Mouse (Mus musculus) kidney, embryonic 14.5 days (tissue): ENCODE measurements at regions not wholly inside any gene's neighbourhood (a gene's known extent, or its start where the extent isn't known, plus 50 kb on each side); places are given as distances from the start of the nearest gene placed in this dataset.

ENCODE experiments used
- ATAC-seq: fragments of 200-750 bp; cut with Nextera tagmentation; 2 replicates; pipeline ENCODE4 v1.8.0; 2017; ENCODE audit warnings: moderate number of reproducible peaks, mild to moderate bottlenecking, moderate TSS enrichment, moderate library complexity; ENCODE audit not compliant: low FRiP score, low TSS enrichment
- H3K27ac ChIP-seq: fragments of 300-500 bp; sonication (generic); 2 replicates; pipeline ENCODE4 v1.5.1; 2014; ENCODE audit warnings: low read depth, mild to moderate bottlenecking, low read length, moderate library complexity, mixed read lengths
- H3K27me3 ChIP-seq: fragments of 300-500 bp; sonication (generic); 2 replicates; pipeline ENCODE4 v1.6.1; 2014; ENCODE audit warnings: mild to moderate bottlenecking, low read length; ENCODE audit not compliant: control insufficient read depth, insufficient read depth
- H3K36me3 ChIP-seq: fragments of 300-500 bp; sonication (generic); 2 replicates; pipeline ENCODE4 v1.6.1; 2014; ENCODE audit warnings: low read length, mixed read lengths; ENCODE audit not compliant: control insufficient read depth, insufficient read depth
- H3K4me1 ChIP-seq: fragments of 300-500 bp; sonication (generic); 2 replicates; pipeline ENCODE4 v1.6.1; 2014; ENCODE audit warnings: low read length, mixed read lengths; ENCODE audit not compliant: control insufficient read depth, insufficient read depth
- H3K4me2 ChIP-seq: fragments of 300-500 bp; sonication (generic); replicated peaks from 2 replicates; pipeline ENCODE4 v1.6.1; 2014; ENCODE audit warnings: low read depth, mild to moderate bottlenecking, low read length
- H3K4me3 ChIP-seq: fragments of 300-500 bp; sonication (generic); 2 replicates; pipeline ENCODE4 v1.5.1; 2014; ENCODE audit warnings: mild to moderate bottlenecking, low read length
- H3K9ac ChIP-seq: fragments of 300-500 bp; sonication (generic); 2 replicates; pipeline ENCODE4 v1.6.1; 2014; ENCODE audit warnings: low read depth, mild to moderate bottlenecking, low read length, moderate library complexity
- H3K9me3 ChIP-seq: fragments of 300-500 bp; sonication (generic); 2 replicates; pipeline ENCODE4 v1.6.1; 2016; ENCODE audit warnings: low read length; ENCODE audit not compliant: control insufficient read depth
- WGBS: fragments of 180-500 bp; shearing (Covaris S2); extraction: QIAGEN DNeasy Blood & Tissue Kit; methylation state at CpG from one replicate; pipeline ENCODE4 v1.1.7; 2014; 5-methylcytosine and 5-hydroxymethylcytosine counted together

- H3K9me3 ChIP-seq: no peaks in the 10 kb centered on the region
- WGBS: 71% methylated on average over 7 of the region's 7 CpGs
- H3K9ac ChIP-seq: no peak overlapping the region
- H3K4me1 ChIP-seq: no peaks in the 10 kb centered on the region
- no peaks in the 10 kb centered on the region for H3K36me3 ChIP-seq
- H3K27me3 ChIP-seq: no peaks in the 10 kb centered on the region
- no peak overlapping the region for H3K4me3 ChIP-seq
- no peak overlapping the region for H3K4me2 ChIP-seq
- H3K27ac ChIP-seq: no peak overlapping the region
- ATAC-seq: no peak
Observed at GRCm38 (mm10) chr17:59429189-59429588, 416.0 kb upstream of the Nudt12 start.

- no peaks in the 10 kb centered on the region for H3K36me3 ChIP-seq
- no peak overlapping the region for H3K9ac ChIP-seq
- H3K27me3 ChIP-seq: no peaks in the 10 kb centered on the region
- no peak overlapping the region for H3K27ac ChIP-seq
- peak overlapping the region; percentile 2; the same call in 1 of the 2 replicates for H3K4me3 ChIP-seq
- ATAC-seq: no peak
- H3K9me3 ChIP-seq: no peaks in the 10 kb centered on the region
- peak overlapping the region; percentile 31 for H3K4me2 ChIP-seq
- WGBS: 36% methylated on average over 14 of the region's 14 CpGs
- no peaks in the 10 kb centered on the region for H3K4me1 ChIP-seq
Observed at GRCm38 (mm10) chr17:59421489-59421888, 408.3 kb upstream of the Nudt12 start.

GRCm38 (mm10) chr17:59409315-59409714, 396.1 kb upstream of the Nudt12 start:
- H3K4me2 ChIP-seq: no peak overlapping the region
- WGBS: 85% methylated on average over 2 of the region's 2 CpGs
- H3K9ac ChIP-seq: no peak overlapping the region
- H3K4me1 ChIP-seq: no peaks in the 10 kb centered on the region
- no peaks in the 10 kb centered on the region for H3K9me3 ChIP-seq
- H3K36me3 ChIP-seq: no peaks in the 10 kb centered on the region
- no peak overlapping the region for H3K4me3 ChIP-seq
- H3K27me3 ChIP-seq: no peaks in the 10 kb centered on the region
- ATAC-seq: no peak
- no peak overlapping the region for H3K27ac ChIP-seq

GRCm38 (mm10) chr17:59404525-59404924, 391.4 kb upstream of the Nudt12 start:
- no peak for ATAC-seq
- Histone ChIP-seq H3K4me3 (no peak overlapping the region), H3K4me1 (no peaks in the 10 kb centered on the region), H3K9me3 (no peaks in the 10 kb centered on the region), H3K27ac (no peak overlapping the region), H3K9ac (no peak overlapping the region), H3K36me3 (no peaks in the 10 kb centered on the region), H3K4me2 (no peak overlapping the region), H3K27me3 (no peaks in the 10 kb centered on the region)
- WGBS: 76% methylated on average over 1 of the region's 1 CpGs

- no peaks in the 10 kb centered on the region for H3K27me3 ChIP-seq
- no peak overlapping the region for H3K27ac ChIP-seq
- H3K36me3 ChIP-seq: no peaks in the 10 kb centered on the region
- H3K9ac ChIP-seq: no peak overlapping the region
- no peaks in the 10 kb centered on the region for H3K4me1 ChIP-seq
- no peaks in the 10 kb centered on the region for H3K9me3 ChIP-seq
- H3K4me3 ChIP-seq: no peak overlapping the region
- 91% methylated on average over 3 of the region's 3 CpGs for WGBS
- H3K4me2 ChIP-seq: no peak overlapping the region
- no peak for ATAC-seq
Observed at GRCm38 (mm10) chr17:59397404-59397803, 384.2 kb upstream of the Nudt12 start.

GRCm38 (mm10) chr17:59383107-59383438, 369.9 kb upstream of the Nudt12 start:
- WGBS: 90% methylated on average over 5 of the region's 5 CpGs
- Histone ChIP-seq H3K36me3 (no peaks in the 10 kb centered on the region), H3K27ac (no peak overlapping the region), H3K4me3 (no peak overlapping the region), H3K27me3 (no peaks in the 10 kb centered on the region), H3K4me1 (no peaks in the 10 kb centered on the region), H3K4me2 (no peak overlapping the region), H3K9me3 (no peaks in the 10 kb centered on the region), H3K9ac (no peak overlapping the region)
- ATAC-seq: no peak

- ATAC-seq: no peak
Observed at GRCm38 (mm10) chr17:59382225-59383106, 369.3 kb upstream of the Nudt12 start.

GRCm38 (mm10) chr17:59373505-59374106, 360.4 kb upstream of the Nudt12 start:
- H3K27ac ChIP-seq: no peak overlapping the region

More at GRCm38 (mm10) chr17:59382225-59383106, 369.3 kb upstream of the Nudt12 start:
- H3K27ac ChIP-seq: no peak overlapping the region
- no peaks in the 10 kb centered on the region for H3K9me3 ChIP-seq
- WGBS: 62% methylated on average over 7 of the region's 7 CpGs
- H3K36me3 ChIP-seq: no peaks in the 10 kb centered on the region
- no peaks in the 10 kb centered on the region for H3K27me3 ChIP-seq
- no peaks in the 10 kb centered on the region for H3K4me1 ChIP-seq
- H3K4me3 ChIP-seq: no peak overlapping the region
- no peak overlapping the region for H3K4me2 ChIP-seq
- H3K9ac ChIP-seq: no peak overlapping the region

More at GRCm38 (mm10) chr17:59373505-59374106, 360.4 kb upstream of the Nudt12 start:
- no peak for ATAC-seq
- no peaks in the 10 kb centered on the region for H3K9me3 ChIP-seq
- WGBS: 24% methylated on average over 7 of the region's 7 CpGs
- H3K36me3 ChIP-seq: no peaks in the 10 kb centered on the region
- no peak overlapping the region for H3K4me3 ChIP-seq
- H3K4me1 ChIP-seq: no peaks in the 10 kb centered on the region
- no peak overlapping the region for H3K9ac ChIP-seq
- no peaks in the 10 kb centered on the region for H3K27me3 ChIP-seq
- no peak overlapping the region for H3K4me2 ChIP-seq
